Mouse (Mus musculus) liver, embryonic 14.5 days (tissue): ENCODE measurements around the gene Tmem229b. TPM values are rescaled to one million over a fixed set of nuclear protein-coding genes. Genes with fewer than 3 reads are reported as not detected.
A peak's percentile ranks its signal among the peaks of the same experiment; 100 is the strongest.
"Not testable (repeated sequence)": the region's sequence is repeated elsewhere in the genome, so short reads cannot be mapped to it uniquely, and the experiment has no call there.

Experiments
- ATAC-seq: fragments of 200-750 bp; cut with Nextera tagmentation; 2 replicates; pipeline ENCODE4 v1.8.0; 2017; ENCODE audit warnings: moderate number of reproducible peaks, mild to moderate bottlenecking, moderate library complexity; ENCODE audit not compliant: insufficient read depth
- DNase-seq, 3 experiments: peaks; one replicate each; pipeline ENCODE4 v3.0.0-alpha.2; 2012 to 2013; ENCODE audit warnings: low read depth in 3 of 3, low spot score in 3 of 3
- H3K27ac ChIP-seq: fragments of 300-500 bp; sonication (generic); 2 replicates; pipeline ENCODE4 v1.5.1; 2014; ENCODE audit warnings: moderate library complexity, mild to moderate bottlenecking, control low read depth, inconsistent platforms
- H3K27me3 ChIP-seq: fragments of 300-500 bp; sonication (generic); 2 replicates; pipeline ENCODE4 v1.6.1; 2014; ENCODE audit warnings: mild to moderate bottlenecking, low read length, moderate library complexity; ENCODE audit not compliant: control insufficient read depth, insufficient read depth
- H3K36me3 ChIP-seq: fragments of 300-500 bp; sonication (generic); replicated peaks from 2 replicates; pipeline ENCODE4 v1.6.1; 2014; ENCODE audit warnings: low read depth; ENCODE audit not compliant: control insufficient read depth, insufficient read depth
- H3K4me1 ChIP-seq, 2 experiments: fragments of 200-500 bp in 1 of 2; fragments of 300-500 bp in 1 of 2; sonication (generic) in 1 of 2; replicated peaks; 2 replicates each; pipeline ENCODE4 v1.6.1; 2012 to 2014; ENCODE audit warnings: antibody characterized with exemption in 1 of 2, inconsistent platforms in 1 of 2, low read length in 1 of 2; ENCODE audit not compliant: control insufficient read depth in 2 of 2, insufficient read depth in 2 of 2
- H3K4me2 ChIP-seq: fragments of 300-500 bp; sonication (generic); 2 replicates; pipeline ENCODE4 v1.6.1; 2014; ENCODE audit warnings: low read depth, mild to moderate bottlenecking, control low read depth, moderate library complexity
- H3K4me3 ChIP-seq, 2 experiments: fragments of 200-500 bp in 1 of 2; fragments of 300-500 bp in 1 of 2; sonication (generic) in 1 of 2; 2 replicates each; pipeline ENCODE4 v1.5.1; 2012 to 2014; ENCODE audit warnings: low read depth in 2 of 2, low read length in 2 of 2, mild to moderate bottlenecking in 2 of 2, control low read depth in 1 of 2, inconsistent platforms in 1 of 2, moderate library complexity in 1 of 2; ENCODE audit not compliant: insufficient read depth in 1 of 2
- H3K9ac ChIP-seq: fragments of 300-500 bp; sonication (generic); replicated peaks from 2 replicates; pipeline ENCODE4 v1.6.1; 2014; ENCODE audit warnings: mild to moderate bottlenecking, control low read depth, moderate library complexity
- H3K9me3 ChIP-seq: fragments of 300-500 bp; sonication (generic); 2 replicates; pipeline ENCODE4 v1.6.1; 2016; ENCODE audit warnings: low read length, mixed read lengths; ENCODE audit not compliant: control insufficient read depth
- CTCF ChIP-seq: IDR thresholded peaks from 2 replicates; pipeline ENCODE4 v1.5.1; 2016; ENCODE audit warnings: antibody characterized with exemption, low read depth, control low read depth
- EP300 ChIP-seq: IDR thresholded peaks from 2 replicates; pipeline ENCODE4 v1.6.1; 2016; ENCODE audit warnings: antibody characterized with exemption, low read depth
- WGBS: fragments of 180-500 bp; shearing (Covaris S2); extraction: QIAGEN DNeasy Blood & Tissue Kit; methylation state at CpG from one replicate; pipeline ENCODE4 v1.1.7; 2014; ENCODE audit not compliant: insufficient replicate concordance; 5-methylcytosine and 5-hydroxymethylcytosine counted together
- polyA plus RNA-seq, 2 experiments: library from polyadenylated mRNA; depleted of rRNA in 1 of 2; stranded (reverse) in 1 of 2; unstranded in 1 of 2; fragments of >200 nt; fragmentation: Nextera tagmentation in 1 of 2; extraction: Ambion mirVana in 1 of 2; gene quantifications; 2 replicates each; pipeline versions ENCODE4 v1.2.1 to v1.2.3; 2012 to 2014

Tmem229b gene
- polyA plus RNA-seq, 2 experiments = 2.0 to 2.4 TPM

- no peak for DNase-seq
- Histone ChIP-seq H3K9ac (no peak overlapping the region), H3K9me3 (no peaks in the 10 kb centered on the region), H3K27me3 (no peaks in the 10 kb centered on the region), H3K27ac (no peak overlapping the region), H3K4me2 (no peak overlapping the region), H3K36me3 (no peaks in the 10 kb centered on the region), H3K4me3 (no peak overlapping the region), H3K4me1 (peaks cover 3 to 4% of the 10 kb centered on the region in 2 experiments; a peak in 3 of 4 replicates)
- 71% methylated on average over 7 of the region's 7 CpGs for WGBS
- TF ChIP-seq EP300 (no peak), CTCF (no peak)
- no peak for ATAC-seq
These were observed 83.8 kb downstream of the Tmem229b start for GRCm38 (mm10) chr12:78923539-78924189.

GRCm38 (mm10) chr12:78922977-78923376 lies 84.5 kb downstream of the Tmem229b start:
- not testable (repeated sequence) for H3K9ac ChIP-seq, DNase-seq, H3K4me2 ChIP-seq, H3K27me3 ChIP-seq, H3K36me3 ChIP-seq, H3K27ac ChIP-seq, H3K9me3 ChIP-seq, H3K4me3 ChIP-seq, H3K4me1 ChIP-seq, ATAC-seq

GRCm38 (mm10) chr12:78922058-78922457 lies 85.4 kb downstream of the Tmem229b start:
- H3K9me3 ChIP-seq = no peaks in the 10 kb centered on the region

DNA sequence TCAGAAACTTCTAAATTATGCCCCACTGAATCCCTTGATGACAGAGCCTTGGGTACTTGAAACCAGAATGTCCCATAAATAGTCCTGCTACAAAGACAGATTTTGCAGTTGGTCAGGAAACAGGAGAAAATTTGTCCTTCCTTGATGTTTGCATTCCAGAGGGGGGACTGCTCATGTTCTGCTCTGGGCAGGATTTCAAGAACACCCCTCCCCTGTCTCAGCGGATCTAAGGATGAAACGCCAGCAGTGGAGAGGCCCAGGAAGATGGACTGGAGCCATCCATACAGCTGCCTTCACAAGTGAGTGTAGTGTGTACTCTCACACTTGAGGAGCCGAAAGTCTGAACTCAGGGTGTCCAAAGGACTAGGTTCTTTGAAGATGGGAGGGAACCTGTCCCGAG lies 86.0 kb downstream of the Tmem229b start:
- H3K27ac ChIP-seq = no peak overlapping the region
- peaks cover 4 to 9% of the 10 kb centered on the region in 2 experiments for H3K4me1 ChIP-seq
- no peak overlapping the region for H3K9ac ChIP-seq
- no peaks in the 10 kb centered on the region for H3K27me3 ChIP-seq
- H3K36me3 ChIP-seq = no peaks in the 10 kb centered on the region
- ATAC-seq (no peak), DNase-seq (no peak)
- TF ChIP-seq CTCF (no peak), EP300 (no peak)
- 74% methylated on average over 4 of the region's 4 CpGs for WGBS
- H3K4me2 ChIP-seq = no peak overlapping the region
- no peaks in the 10 kb centered on the region for H3K9me3 ChIP-seq
- no peak overlapping the region for H3K4me3 ChIP-seq

More at GRCm38 (mm10) chr12:78922058-78922457, 85.4 kb downstream of the Tmem229b start:
- DNase-seq = no peak
- Histone ChIP-seq H3K27me3 (no peaks in the 10 kb centered on the region), H3K27ac (no peak overlapping the region), H3K4me3 (no peak overlapping the region), H3K4me2 (no peak overlapping the region), H3K9ac (no peak overlapping the region), H3K36me3 (no peaks in the 10 kb centered on the region), H3K4me1 (peaks cover 4 to 5% of the 10 kb centered on the region in 2 experiments; a peak in 3 of 4 replicates)
- no peak for TF ChIP-seq EP300
- TF ChIP-seq CTCF = no peak
- 64% methylated on average over 3 of the region's 3 CpGs for WGBS
- no peak for ATAC-seq

- Histone ChIP-seq H3K4me2 (peak overlapping the region; percentile 36), H3K36me3 (no peaks in the 10 kb centered on the region), H3K9me3 (no peaks in the 10 kb centered on the region), H3K4me3 (no peak overlapping the region), H3K27ac (no peak overlapping the region), H3K9ac (0 out of 2 replicates have a peak overlapping the region, but pooled peaks have one; percentile 7), H3K4me1 (peaks cover 21 to 31% of the 10 kb centered on the region in 2 experiments), H3K27me3 (no peaks in the 10 kb centered on the region)
- DNase-seq (peak; percentile 70 to 75 (median 72)), ATAC-seq (peak; percentile 13; the same call in 1 of the 2 replicates)
- TF ChIP-seq EP300 = no peak
- peak; percentile 95 for TF ChIP-seq CTCF
- WGBS = 28% methylated on average over 16 of the region's 16 CpGs
These were observed 88.2 kb downstream of the Tmem229b start for GRCm38 (mm10) chr12:78919079-78919712.
